Mouse (Mus musculus) layer of hippocampus, adult 2 months (tissue): ENCODE results near the gene Lyz2. TPM values are rescaled to one million over a fixed set of nuclear protein-coding genes. Genes with fewer than 3 reads are reported as not detected.
A peak's percentile ranks its signal among the peaks of the same experiment; 100 is the strongest.
"Not testable (repeated sequence)": the region's sequence is repeated elsewhere in the genome, so short reads cannot be mapped to it uniquely, and the experiment has no call there.

Experiments used
- DNase-seq, 2 experiments: peaks; one replicate each; pipeline ENCODE4 v3.0.0; 2022; ENCODE audit warnings: low spot score in 2 of 2
- H3K27ac ChIP-seq: fragments of 200-600 bp; 2 replicates; pipeline ENCODE4 v1.8.1; 2022
- H3K4me3 ChIP-seq: fragments of 200-600 bp; 2 replicates; pipeline ENCODE4 v1.8.1; 2022; ENCODE audit warnings: mild to moderate bottlenecking
- CTCF ChIP-seq: fragments of 200-600 bp; conservative IDR thresholded peaks from 2 replicates; pipeline ENCODE4 v1.8.1; 2022; ENCODE audit warnings: antibody characterized with exemption, mild to moderate bottlenecking, moderate library complexity
- total RNA-seq, 2 experiments: library from RNA; stranded (reverse); gene quantifications; 2 replicates each; pipeline ENCODE4 v1.2.3; 2021

The Lyz2 gene
- total RNA-seq, 2 experiments from 2014 or later: 11.5 to 14.1 TPM

GRCm38 (mm10) chr10:117280000-117280399 lies 2.1 kb downstream of the Lyz2 start:
- Histone ChIP-seq H3K4me3 (no peak overlapping the region), H3K27ac (no peak overlapping the region)
- DNase-seq: no peak
- TF ChIP-seq CTCF: peak; percentile 9; the same call in 1 of the 2 replicates

GRCm38 (mm10) chr10:117278510-117278909 lies 3.6 kb downstream of the Lyz2 start:
- not testable (repeated sequence) for H3K4me3 ChIP-seq, DNase-seq, H3K27ac ChIP-seq

- not testable (repeated sequence) for H3K4me3 ChIP-seq, H3K27ac ChIP-seq, DNase-seq
These were observed 4.3 kb downstream of the Lyz2 start for GRCm38 (mm10) chr10:117277779-117278178.

GRCm38 (mm10) chr10:117275681-117276369 lies 6.3 kb downstream of the Lyz2 start:
- TF ChIP-seq CTCF: no peak
- Histone ChIP-seq H3K27ac (no peak overlapping the region), H3K4me3 (no peak overlapping the region)
- no peak for DNase-seq

- DNase-seq: not testable (repeated sequence)
These were observed 7.5 kb downstream of the Lyz2 start for GRCm38 (mm10) chr10:117274645-117275044.

GRCm38 (mm10) chr10:117272023-117272422 lies 10.1 kb downstream of the Lyz2 start:
- TF ChIP-seq CTCF: peak; percentile 53
- no peak for DNase-seq
- no peak overlapping the region for H3K27ac ChIP-seq
- H3K4me3 ChIP-seq: no peak overlapping the region

More at GRCm38 (mm10) chr10:117274645-117275044, 7.5 kb downstream of the Lyz2 start:
- not testable (repeated sequence) for H3K27ac ChIP-seq, H3K4me3 ChIP-seq

GRCm38 (mm10) chr10:117259870-117260269 lies 22.3 kb downstream of the Lyz2 start:
- Histone ChIP-seq H3K4me3 (no peak overlapping the region), H3K27ac (no peak overlapping the region)
- no peak for DNase-seq
- TF ChIP-seq CTCF: no peak

GRCm38 (mm10) chr10:117238603-117239002 lies 43.5 kb downstream of the Lyz2 start, which contains the start of gene 9530003J23Rik:
TSS of gene 9530003J23Rik (minus strand) at chr10:117238703.
- no peak within 1 kb of the TSS for H3K27ac ChIP-seq
- TF ChIP-seq CTCF: no peak
- DNase-seq: no peak
- H3K4me3 ChIP-seq: no peak within 1 kb of the TSS

- no peak overlapping the region for H3K4me3 ChIP-seq
- no peak for DNase-seq
- TF ChIP-seq CTCF: no peak
- H3K27ac ChIP-seq: no peak overlapping the region
These were observed 46.3 kb downstream of the Lyz2 start for GRCm38 (mm10) chr10:117235866-117236265.

- Histone ChIP-seq H3K4me3 (no peak overlapping the region), H3K27ac (no peak overlapping the region)
- no peak for DNase-seq
- no peak for TF ChIP-seq CTCF
These were observed 47.3 kb downstream of the Lyz2 start for GRCm38 (mm10) chr10:117234825-117235224.

- H3K4me3 ChIP-seq: no peak overlapping the region
- no peak for TF ChIP-seq CTCF
- H3K27ac ChIP-seq: no peak overlapping the region
- DNase-seq: no peak
These were observed 52.3 kb downstream of the Lyz2 start for GRCm38 (mm10) chr10:117229826-117230225.

Other genes with a start within 250 kb of the Lyz2 start
- under 1 TPM in 1 of 2 experiments, not detected in 1; 0.32 TPM for gene Lrrc10, start 237.0 kb downstream of the Lyz2 start, total RNA-seq
- 100 to 1,000 TPM; 167 to 176 TPM for gene Cct2, start 218.5 kb downstream of the Lyz2 start, total RNA-seq
- 10 to 100 TPM; 36.3 to 37.5 TPM for gene Frs2, start 133.8 kb downstream of the Lyz2 start, total RNA-seq
- 10 to 100 TPM; 45.2 to 49.3 TPM for gene Yeats4, start 57.8 kb downstream of the Lyz2 start, total RNA-seq
- gene 9530003J23Rik, start 43.6 kb downstream of the Lyz2 start, total RNA-seq: not detected
- 1 to 10 TPM in 1 of 2 experiments, under 1 TPM in 1; 0.86 to 1.3 TPM for gene Lyz1, start 10.5 kb upstream of the Lyz2 start, total RNA-seq
- 100 to 1,000 TPM; 111 to 116 TPM for gene Cpsf6, start 97.7 kb upstream of the Lyz2 start, total RNA-seq